Mouse (Mus musculus): ENCODE measurements around the gene Slc19a2.

DNA sequence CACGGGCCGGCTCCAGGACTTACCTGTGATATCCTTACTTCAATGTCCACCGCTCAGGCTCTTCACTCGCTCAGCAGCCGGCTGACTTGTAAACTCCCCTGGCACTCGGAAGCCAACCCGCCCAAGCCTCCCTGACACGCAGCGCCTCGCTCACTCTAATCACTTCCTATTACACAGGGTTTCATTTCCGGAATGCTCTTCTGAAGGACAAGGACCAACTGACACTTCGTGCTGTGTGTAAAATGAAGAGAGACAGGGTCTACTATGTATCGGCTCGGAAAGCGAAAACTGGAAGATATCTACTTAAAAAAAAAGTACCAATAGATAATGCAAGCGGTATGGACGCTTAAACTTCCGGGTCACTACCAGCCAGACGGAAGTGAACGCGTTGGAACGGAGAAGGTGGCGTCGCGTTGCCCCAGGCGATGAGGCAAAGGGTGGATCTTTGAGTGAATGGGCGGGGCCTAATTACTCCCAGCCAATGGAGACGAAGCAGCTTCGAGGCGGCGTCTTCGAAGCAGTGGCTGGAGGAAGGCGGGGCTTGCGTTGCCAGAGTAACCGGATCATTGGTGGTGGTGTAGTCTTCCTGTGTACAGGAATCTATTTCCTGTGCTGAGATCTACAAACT, 58.4 kb downstream of the Slc19a2 start, which contains the start of gene Blzf1:
- TF ChIP-seq HCFC1 (IDR thresholded peaks at IDR 0.05; ENCODE audit: borderline replicate concordance, insufficient read depth, low read length) (peak; percentile 80), CHD2 (IDR thresholded peaks at IDR 0.05; ENCODE audit: low read depth, low read length) (peak; percentile 78), MAFK (IDR thresholded peaks at IDR 0.05; ENCODE audit: insufficient read depth, low read depth, low read length) (no peak), ZNF384 (IDR thresholded peaks at IDR 0.05; ENCODE audit: low read depth, low read length) (peak; percentile 83), ZC3H11A (IDR thresholded peaks at IDR 0.05; ENCODE audit: borderline replicate concordance, low read depth, low read length) (no peak)

All from ES-E14 (cell line).